Mouse (Mus musculus) cerebellum, adult 9-10 months (tissue): ENCODE results near the gene Minos1.

Experiments
- DNase-seq: peaks from one replicate; pipeline ENCODE4 v3.0.0; 2022

The Minos1 gene

DNA sequence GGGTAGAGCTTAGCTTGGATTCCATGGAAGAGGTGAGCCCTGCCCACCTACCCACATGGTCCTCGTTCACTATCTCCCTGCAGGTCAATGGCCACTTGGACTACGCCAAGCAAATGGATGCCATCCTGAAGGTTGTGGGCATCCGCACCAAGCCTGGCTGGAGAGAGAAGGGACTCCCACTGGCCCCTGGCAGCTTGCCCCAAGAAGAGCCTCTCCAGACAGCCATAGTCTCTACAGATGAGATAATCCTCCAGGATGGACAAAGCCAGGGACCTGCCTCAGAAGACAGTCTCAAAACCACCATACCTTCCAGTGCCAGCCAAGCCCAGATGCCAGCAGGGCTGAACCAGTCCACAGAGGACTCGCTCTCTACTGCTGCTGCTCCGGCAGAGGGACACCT is 72.9 kb downstream of the Minos1 start:
- no peak for DNase-seq

DNA sequence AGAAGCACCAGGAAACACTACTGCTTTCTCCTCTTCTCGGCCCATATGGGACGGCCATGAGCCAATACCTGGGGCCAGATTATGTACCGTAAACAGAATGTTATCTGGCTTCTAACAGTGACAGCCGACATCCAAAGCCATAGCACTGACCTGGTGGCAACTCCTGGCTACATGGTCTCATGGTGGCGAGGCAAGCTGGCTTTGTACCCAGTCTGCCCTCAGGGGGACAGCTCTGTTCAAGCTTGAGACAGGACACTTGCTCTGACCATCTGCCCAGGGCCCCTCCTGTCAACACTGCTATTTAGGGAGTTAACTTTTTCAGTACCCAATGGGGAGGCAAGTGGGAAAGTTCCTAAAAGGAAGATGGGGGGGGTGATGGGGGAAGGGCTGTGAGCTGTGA is 73.6 kb downstream of the Minos1 start:
- no peak for DNase-seq

DNA sequence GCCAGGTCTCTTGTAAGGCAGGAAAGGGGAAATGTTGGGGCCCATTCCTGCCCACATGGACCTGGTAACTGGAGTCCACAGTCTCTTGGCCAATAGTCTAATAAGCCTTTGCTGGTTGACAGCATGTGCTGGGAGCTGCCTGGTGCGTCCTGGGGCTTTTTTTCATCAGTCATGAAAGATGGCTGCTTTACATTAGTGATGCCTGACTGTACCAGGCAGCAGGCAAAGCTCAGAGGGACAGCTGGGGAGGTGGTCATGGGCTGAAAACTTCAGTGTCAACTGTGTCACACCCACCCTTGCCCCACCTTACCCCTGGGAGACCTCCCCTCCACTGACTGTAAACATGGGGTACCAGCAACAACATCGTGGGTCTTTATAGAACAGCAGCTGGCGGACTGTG is 75.2 kb downstream of the Minos1 start:
- DNase-seq, result no peak

DNA sequence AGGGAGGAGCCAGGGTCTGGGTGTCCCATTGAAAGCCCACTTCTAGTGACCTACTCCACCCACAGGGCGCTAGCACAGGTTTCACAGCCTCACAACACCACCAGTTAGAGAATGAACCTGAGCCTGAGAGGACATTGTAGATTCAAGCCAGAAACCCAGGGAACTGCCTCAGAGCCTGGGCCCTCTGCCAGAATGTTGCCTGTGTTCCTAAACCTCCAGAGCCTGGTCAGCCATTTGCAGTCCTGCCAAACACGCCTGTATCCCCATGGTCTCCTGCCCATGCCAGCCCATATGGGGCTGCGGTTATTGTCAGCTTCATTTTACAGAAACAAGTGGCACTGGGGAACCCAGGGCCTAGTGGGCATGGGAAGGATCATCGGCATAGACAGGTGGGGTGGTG is 75.6 kb downstream of the Minos1 start:
- DNase-seq, result peak; percentile 58

DNA sequence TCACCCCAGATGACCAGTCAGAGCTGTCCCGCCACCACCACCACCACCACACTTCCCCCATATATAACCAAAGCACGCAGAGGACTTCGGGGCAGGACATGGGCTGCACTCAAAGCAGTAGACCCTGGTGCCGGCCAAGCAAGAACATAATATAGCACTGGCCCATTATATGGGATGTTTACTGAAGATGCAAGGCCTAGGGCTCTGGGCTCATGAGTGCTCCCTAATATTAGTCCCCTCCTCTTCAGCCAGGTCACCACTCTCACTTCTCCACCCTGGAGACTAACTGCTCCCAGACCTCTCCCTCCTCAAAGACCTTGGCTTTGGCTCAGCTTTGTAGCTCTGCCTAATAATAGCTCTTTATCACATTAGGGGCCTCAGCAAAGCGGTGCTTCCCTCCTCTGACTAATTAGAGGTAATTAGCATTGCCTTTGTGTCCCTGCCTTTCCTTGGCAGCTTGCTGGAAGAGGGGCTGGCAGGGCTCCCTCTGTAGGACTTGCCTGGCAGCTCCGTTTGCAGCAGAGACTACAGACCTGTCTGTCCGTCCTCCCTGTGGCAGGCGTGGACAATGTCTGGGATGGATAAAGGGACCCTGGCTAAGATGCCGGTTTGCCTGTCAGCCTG is 76.5 kb downstream of the Minos1 start:
- DNase-seq, result no peak

DNA sequence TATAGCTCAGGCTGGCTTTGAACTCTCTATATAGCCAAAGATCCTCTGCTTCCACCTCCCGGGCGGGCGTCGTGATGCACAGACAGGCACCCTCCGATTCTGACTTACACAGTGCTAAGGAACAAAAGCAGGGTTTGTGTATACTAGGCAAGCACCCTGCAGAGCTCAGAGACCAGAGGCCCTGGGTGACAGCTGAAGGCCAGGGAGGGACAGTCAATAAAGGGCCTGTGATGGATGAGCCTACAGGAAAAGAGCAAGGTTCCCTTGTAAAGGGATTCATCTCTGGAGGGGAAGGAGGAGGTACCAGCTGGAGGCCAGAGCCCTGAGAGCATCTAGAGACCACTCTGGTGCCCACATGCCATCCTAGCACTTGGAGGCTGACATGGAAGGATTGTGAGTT is 77.5 kb downstream of the Minos1 start:
- no peak for DNase-seq

DNA sequence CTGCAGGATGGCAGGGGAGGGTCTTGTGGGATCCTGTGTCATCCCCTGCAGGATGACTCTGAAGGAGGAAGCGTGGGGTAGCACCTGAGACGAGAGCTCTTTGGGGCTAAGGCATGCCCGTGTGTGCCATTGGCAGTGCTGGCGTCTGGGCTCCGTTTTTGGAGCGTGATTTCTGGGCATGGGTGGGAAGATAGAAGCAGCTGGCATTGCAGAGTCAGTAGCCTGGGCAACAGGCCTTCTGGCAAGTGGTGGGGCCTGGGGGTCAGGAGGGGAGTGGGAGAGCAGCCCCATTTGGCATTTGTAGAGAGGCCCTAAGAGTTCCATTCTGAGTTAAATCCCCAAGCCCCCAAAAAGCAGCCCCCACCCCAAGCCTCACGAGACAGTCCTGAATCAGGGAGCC is 78.1 kb downstream of the Minos1 start:
- DNase-seq, result no peak
